Mouse (Mus musculus): Measurements from ENCODE around the gene Frmd3. TPM values are rescaled to one million over a fixed set of nuclear protein-coding genes. Genes with fewer than 3 reads are reported as not detected.

The Frmd3 gene
- total RNA-seq, 2 experiments from 2014 or later = 5.1 to 6.2 TPM

Other genes starting within 250 kb of the Frmd3 start
- not detected for gene Rasef, start 222.4 kb upstream of the Frmd3 start, total RNA-seq (2021)
- not detected for gene Gm11758, start 137.2 kb upstream of the Frmd3 start, total RNA-seq (2021)
- gene Gm11757, start 122.3 kb upstream of the Frmd3 start, total RNA-seq (2021) = not detected
- gene Gm13871, start 107.5 kb upstream of the Frmd3 start, total RNA-seq (2021) = not detected
- not detected for gene Gm11756, start 92.7 kb upstream of the Frmd3 start, total RNA-seq (2021)
- gene 2310002L09Rik, start 62.6 kb upstream of the Frmd3 start, total RNA-seq (2021) = not detected
- gene Kdm4c, start 229.1 kb downstream of the Frmd3 start, total RNA-seq (2021) = 10 to 100 TPM; 22.2 to 22.3 TPM

Data from left cerebral cortex, adult 18-20 months (tissue).